ENCODE assay signal across 24 mouse cellular contexts in genomic region chr8:107270287-107270686, GRCm38 (mm10). TPM values are rescaled to one million over a fixed set of nuclear protein-coding genes. Genes with fewer than 3 reads are reported as not detected.
A peak's percentile ranks its signal among the peaks of the same experiment; 100 is the strongest.
DNase-seq lines count a peak whose midpoint lies in the region; ATAC-seq and TF ChIP-seq lines count a peak whose summit lies in the region.
"Had no signal": no experiment of that assay in that cellular context is flagged by ENCODE, and none has a peak within 500 bp of the region (broad histone marks: within the 10 kb centered on the region; RNA-seq: fewer than 3 reads in every experiment).

No protein-coding gene starts in this region.

- ATAC-seq in embryonic facial prominence, embryonic 15.5 days (ENCODE audit: insufficient number of reproducible peaks, low FRiP score, low TSS enrichment, low read depth) = no peak
- ATAC-seq: CD4-positive, CD25-positive, alpha-beta regulatory T cell, adult 4 months; forebrain, embryonic 14.5 days; forebrain, postnatal 0 days; intestine, postnatal 0 days; Patski had no signal

- H3K4me3 ChIP-seq in CH12.LX (replicated peaks in 1 of 3; ENCODE audit: low read depth in 2 of 3, low read length in 2 of 3, poor library complexity in 1 of 3) (no peak overlapping the region), E14TG2a.4 (replicated peaks; ENCODE audit: low read length) (peak overlapping the region; percentile 5; the same call in 1 of the 2 replicates)
- no peak overlapping the region for H3K4me3 ChIP-seq in bone marrow macrophage, adult 2 months (ENCODE audit: insufficient read depth, low read length)
- H3K4me3 ChIP-seq in embryonic facial prominence, embryonic 15.5 days (replicated peaks) = 0 out of 2 replicates have a peak overlapping the region, but pooled peaks have one; percentile 3
- H3K4me3 ChIP-seq: forebrain, embryonic 10.5 days; heart, adult 2 months; heart, embryonic 10.5 days; hindbrain, embryonic 12.5 days; hindbrain, embryonic 15.5 days had no signal

- no peak for TF ChIP-seq EP300 in CH12.LX (IDR thresholded peaks at IDR 0.05; ENCODE audit: low read length)

- TF ChIP-seq CTCF in CH12.LX (conservative IDR thresholded peaks at IDR 0.05 in 1 of 2, IDR thresholded peaks at IDR 0.05 in 1 of 2; ENCODE audit: low read depth in 2 of 2, low read length in 2 of 2) (no peak), E14TG2a.4 (conservative IDR thresholded peaks at IDR 0.05; ENCODE audit: low read length) (no peak)
- no peak for TF ChIP-seq CTCF in bone marrow macrophage, adult 2 months (IDR thresholded peaks at IDR 0.05; ENCODE audit: low read depth, low read length)

- H3K4me2 ChIP-seq in CH12.LX (ENCODE audit: insufficient read depth, low read depth, poor library complexity, severe bottlenecking) = no peak overlapping the region
- peak overlapping the region; percentile 21 for H3K4me2 ChIP-seq in embryonic facial prominence, embryonic 15.5 days (replicated peaks)
- H3K4me2 ChIP-seq: hindbrain, embryonic 12.5 days; hindbrain, embryonic 15.5 days had no signal

- no peak for DNase-seq in CH12.LX (ENCODE audit: extremely low read depth)
- DNase-seq in right cerebral cortex, postnatal 10 days (ENCODE audit: low spot score in 2 of 2) = no peak
- DNase-seq in MN1 (ENCODE audit: low spot score) = no peak
- DNase-seq in yolk sac, embryonic 10.5 days (ENCODE audit: low spot score) = no peak
- DNase-seq: adrenal gland, adult 2 months; adrenal gland, postnatal 25 days; cerebellum, adult 11 months; cerebellum, postnatal 36 days; embryo, embryonic 11 days; forebrain, postnatal 0 days; gastrocnemius, postnatal 25 days; heart, adult 2 months; kidney, adult 2 months had no signal

- H3K9ac ChIP-seq in CH12.LX (ENCODE audit: insufficient read depth, low read depth) = no peak overlapping the region
- H3K9ac ChIP-seq in embryonic facial prominence, embryonic 15.5 days = no peak overlapping the region
- H3K9ac ChIP-seq: forebrain, postnatal 0 days; hindbrain, embryonic 12.5 days; hindbrain, embryonic 15.5 days had no signal

- no peak for TF ChIP-seq POLR2A in CH12.LX (IDR thresholded peaks at IDR 0.05; ENCODE audit: low read depth, low read length)
- TF ChIP-seq POLR2A in bone marrow macrophage, adult 2 months (IDR thresholded peaks at IDR 0.05; ENCODE audit: borderline replicate concordance, low read depth, low read length) = no peak

- WGBS in embryonic facial prominence, embryonic 15.5 days = 31% methylated on average over 4 of the region's 4 CpGs

- TF ChIP-seq RAD21 in CH12.LX (IDR thresholded peaks at IDR 0.05; ENCODE audit: low read depth, low read length) = no peak

- H3K9me3 ChIP-seq in CH12.LX (replicated peaks; ENCODE audit: low read length) = no peaks in the 10 kb centered on the region
- no peaks in the 10 kb centered on the region for H3K9me3 ChIP-seq in E14TG2a.4 (ENCODE audit: low read length)
- H3K9me3 ChIP-seq in embryonic facial prominence, embryonic 15.5 days (replicated peaks) = no peaks in the 10 kb centered on the region
- H3K9me3 ChIP-seq: forebrain, embryonic 10.5 days; heart, embryonic 10.5 days; hindbrain, embryonic 12.5 days; hindbrain, embryonic 15.5 days had no signal

- H3K79me2 ChIP-seq in CH12.LX (replicated peaks; ENCODE audit: control insufficient read depth, extremely low read depth, insufficient read depth, poor library complexity, severe bottlenecking) = no peaks in the 10 kb centered on the region

- H3K4me1 ChIP-seq in CH12.LX (ENCODE audit: control insufficient read depth in 1 of 2, insufficient read depth in 2 of 2) (peaks cover 9 to 17% of the 10 kb centered on the region in 2 experiments; a peak in 3 of 4 replicates), E14TG2a.4 (replicated peaks; ENCODE audit: low read depth, low read length) (peaks cover 20% of the 10 kb centered on the region)
- peaks cover 14% of the 10 kb centered on the region for H3K4me1 ChIP-seq in bone marrow macrophage, adult 2 months (ENCODE audit: control insufficient read depth, insufficient read depth, low read length)
- H3K4me1 ChIP-seq in embryonic facial prominence, embryonic 15.5 days = peaks cover 4% of the 10 kb centered on the region; the same call in 1 of the 2 replicates
- H3K4me1 ChIP-seq: hindbrain, embryonic 15.5 days had no signal

- in situ Hi-C loops in CH12.LX (cut with MboI; ENCODE audit: low pct_ligation_motif_present, low pct_unique_long_range_greater_than_20kb, low sequenced_read_pairs) = no loop called here

- H3K36me3 ChIP-seq in CH12.LX (replicated peaks in 1 of 2; ENCODE audit: control insufficient read depth in 1 of 2, insufficient read depth in 1 of 2, low read length in 1 of 2) (no peaks in the 10 kb centered on the region), E14TG2a.4 (ENCODE audit: insufficient read depth, low read length) (no peaks in the 10 kb centered on the region)
- no peaks in the 10 kb centered on the region for H3K36me3 ChIP-seq in embryonic facial prominence, embryonic 15.5 days
- H3K36me3 ChIP-seq: forebrain, embryonic 10.5 days; heart, embryonic 10.5 days; hindbrain, embryonic 12.5 days; hindbrain, embryonic 15.5 days had no signal

- H3K27me3 ChIP-seq in CH12.LX (replicated peaks) = no peaks in the 10 kb centered on the region
- no peaks in the 10 kb centered on the region for H3K27me3 ChIP-seq in E14TG2a.4 (ENCODE audit: insufficient read depth, low read length)
- H3K27me3 ChIP-seq in embryonic facial prominence, embryonic 15.5 days = no peaks in the 10 kb centered on the region
- H3K27me3 ChIP-seq: hindbrain, embryonic 12.5 days; hindbrain, embryonic 15.5 days; Patski had no signal

- dilution Hi-C loops in CH12.LX (cut with MboI; ENCODE audit: extremely low pct_ligation_motif_present, extremely low pct_unique_long_range_greater_than_20kb, low sequenced_read_pairs) = no loop called here

- H3K27ac ChIP-seq in CH12.LX (ENCODE audit: insufficient read depth, low read depth) = no peak overlapping the region
- peak overlapping the region; percentile 52; the same call in 1 of the 2 replicates for H3K27ac ChIP-seq in bone marrow macrophage, adult 2 months (ENCODE audit: insufficient read depth, low read depth, low read length)
- 0 out of 2 replicates have a peak overlapping the region, but pooled peaks have one; percentile 19 for H3K27ac ChIP-seq in embryonic facial prominence, embryonic 15.5 days (replicated peaks)
- H3K27ac ChIP-seq: forebrain, embryonic 10.5 days; heart, adult 2 months; heart, embryonic 10.5 days; hindbrain, embryonic 12.5 days; hindbrain, embryonic 15.5 days had no signal

TF ChIP-seq in CH12.LX, 34 proteins besides CTCF, POLR2A, EP300 and RAD21:
- TF ChIP-seq PAX5 (IDR thresholded peaks at IDR 0.05; ENCODE audit: low read length) (no peak), HCFC1 (IDR thresholded peaks at IDR 0.05; ENCODE audit: low read depth, low read length) (no peak), ZNF384 (IDR thresholded peaks at IDR 0.05; ENCODE audit: low read depth, low read length) (0 out of 2 replicates have a peak, but pooled peaks have one; percentile 27)

RNA-seq across cellular contexts. Expression of gene Nfat5, which starts 23.0 kb away (rescaled TPM):
- total RNA-seq in CH12.LX (2012; rRNA removed) (16.8 and 18.6 TPM in 2 replicates), CH12.LX (2014; rRNA removed) (11.3 and 13.2 TPM in 2 replicates)
- 29.1 and 36.2 TPM in 2 replicates for polyA plus RNA-seq in CH12.LX (2012; ENCODE audit: insufficient read length, low read depth)
- 45.9 and 54.7 TPM in 2 replicates for polyA plus RNA-seq in bone marrow macrophage, adult 2 months (2012; ENCODE audit: insufficient read depth, insufficient read length, missing spikeins)
- polyA plus RNA-seq in embryonic facial prominence, embryonic 15.5 days (2015; fragmentation: Nextera tagmentation; extraction: Ambion mirVana) = 18.9 and 19.0 TPM in 2 replicates

Comparison
In these comparisons a context has a peak if more than half of its experiments do, and no peak if none do; other contexts are left out.
1. H3K4me3 ChIP-seq: peak in E14TG2a.4 (single experiment) and embryonic facial prominence, embryonic 15.5 days (single experiment); none in CH12.LX (0 of 3) and bone marrow macrophage, adult 2 months (single experiment).